Mouse (Mus musculus) bone marrow, adult 2 months (tissue): ENCODE measurements around the gene Brinp1. TPM values are rescaled to one million over a fixed set of nuclear protein-coding genes. Genes with fewer than 3 reads are reported as not detected.

Source experiments
- H3K27ac ChIP-seq: fragments of 200-500 bp; 2 replicates; pipeline ENCODE4 v1.5.1; 2012; ENCODE audit warnings: low read depth, mild to moderate bottlenecking, control low read depth, inconsistent platforms, low read length; ENCODE audit not compliant: control insufficient read depth, poor library complexity, insufficient read depth
- H3K4me1 ChIP-seq: fragments of 200-500 bp; 2 replicates; pipeline ENCODE4 v1.6.1; 2011; ENCODE audit warnings: low read length; ENCODE audit not compliant: control insufficient read depth, insufficient read depth
- H3K4me3 ChIP-seq: fragments of 200-500 bp; replicated peaks from 2 replicates; pipeline ENCODE3; 2011; ENCODE audit warnings: mild to moderate bottlenecking, low read depth, low read length, control low read depth; ENCODE audit not compliant: control insufficient read depth
- CTCF ChIP-seq: fragments of 200-500 bp; IDR thresholded peaks from 2 replicates; pipeline ENCODE4 v1.5.1; 2011; ENCODE audit warnings: low read length, control low read depth; ENCODE audit not compliant: control insufficient read depth, insufficient read depth
- POLR2A ChIP-seq: fragments of 200-500 bp; IDR thresholded peaks from 2 replicates; pipeline ENCODE4 v1.6.1; 2011; ENCODE audit warnings: low read depth, mild to moderate bottlenecking, control low read depth, low read length, borderline replicate concordance; ENCODE audit not compliant: control insufficient read depth
- WGBS: fragments of 180-500 bp; shearing (Covaris S2); methylation state at CpG from one replicate; pipeline ENCODE4 v1.1.7; 2018; 5-methylcytosine and 5-hydroxymethylcytosine counted together
- polyA plus RNA-seq: library from polyadenylated mRNA; stranded (reverse); fragments of >200 nt; gene quantifications from 2 replicates; pipeline ENCODE4 v1.2.4, GENCODE M21; 2011; ENCODE audit warnings: low replicate concordance; ENCODE audit not compliant: missing spikeins, insufficient read depth, insufficient read length

Gene Brinp1
- polyA plus RNA-seq, result not detected in 2 replicates

DNA sequence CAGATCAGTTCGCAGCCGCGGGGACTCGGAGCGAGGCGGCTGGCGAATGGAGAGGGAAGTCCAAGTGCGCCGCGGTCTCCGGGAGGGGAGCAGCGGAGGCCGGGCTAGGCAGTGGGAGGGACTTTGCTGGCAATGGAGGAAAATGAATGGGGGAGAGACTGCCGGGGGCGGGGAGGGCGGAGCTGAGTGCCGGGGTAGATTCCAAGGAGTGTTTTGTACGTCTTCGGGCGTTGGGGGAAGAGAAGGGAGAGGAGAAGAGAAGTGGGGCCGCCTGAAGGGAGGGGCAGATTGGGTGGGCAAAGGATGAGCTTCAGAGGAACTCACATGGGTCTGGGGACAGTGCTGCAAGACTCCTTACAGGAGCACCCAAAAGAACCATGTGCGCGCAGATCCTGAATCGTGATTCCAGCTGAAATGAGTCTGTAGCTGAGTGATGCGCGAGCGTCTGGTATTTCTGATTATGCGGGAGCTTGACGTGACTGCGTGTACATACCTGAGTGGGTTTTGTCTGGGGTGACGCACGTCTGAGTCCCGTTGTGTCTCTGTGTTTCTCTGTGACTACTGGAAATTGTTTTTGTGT is at the start of gene Brinp1:
Brinp1 (minus strand) TSS at position 76 of the 580 bp plus-strand sequence.
- Histone ChIP-seq H3K27ac (no peak within 1 kb of the TSS), H3K4me1 (no peaks in the 10 kb centered on the region), H3K4me3 (no peak within 1 kb of the TSS)
- WGBS, result 6% methylated on average over 33 of the region's 33 CpGs
- no peak for TF ChIP-seq CTCF
- no peak for TF ChIP-seq POLR2A

DNA sequence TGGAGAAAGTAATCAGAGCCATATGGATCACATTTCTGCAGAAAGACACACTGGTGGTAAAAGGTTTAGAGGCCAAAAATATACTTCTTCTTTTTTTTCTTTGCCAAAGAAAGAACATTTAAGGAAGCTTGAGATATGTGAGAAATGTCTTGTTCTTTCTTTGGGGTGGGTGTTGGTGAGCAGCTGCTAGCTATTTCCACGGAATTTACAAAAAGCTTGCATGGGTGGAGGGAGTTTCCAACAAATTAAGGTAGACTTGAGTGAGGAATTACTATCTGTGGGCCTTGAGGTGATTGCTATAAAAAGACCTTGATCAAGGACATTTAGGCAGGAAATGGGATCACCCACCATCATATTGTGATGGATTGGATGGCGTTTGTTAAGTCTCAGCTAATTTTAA is 3.1 kb upstream of the Brinp1 start:
- H3K27ac ChIP-seq, result no peak overlapping the region
- H3K4me3 ChIP-seq, result no peak overlapping the region
- WGBS, result 54% methylated on average over 2 of the region's 2 CpGs
- no peak for TF ChIP-seq POLR2A
- TF ChIP-seq CTCF, result no peak
- H3K4me1 ChIP-seq, result no peaks in the 10 kb centered on the region

DNA sequence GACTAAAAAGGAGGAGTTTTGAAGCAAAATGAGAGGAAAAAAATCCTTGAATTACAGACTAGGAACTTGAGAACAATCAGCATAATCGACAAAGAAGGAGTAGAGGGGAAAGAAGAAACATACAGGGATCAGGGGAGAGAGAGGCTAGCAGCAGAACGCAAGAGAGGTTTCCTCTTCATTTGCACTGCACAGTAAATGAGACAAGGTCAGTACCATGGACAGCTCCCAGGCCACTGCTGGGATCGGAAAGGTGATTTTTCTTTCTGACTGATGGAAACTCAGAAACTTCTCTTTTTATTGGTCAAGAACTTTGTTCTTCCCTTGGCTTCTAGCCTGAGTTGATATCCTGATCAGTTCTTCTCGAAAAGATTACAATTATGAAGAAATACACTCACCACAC is 1.4 kb upstream of the Brinp1 start:
- Histone ChIP-seq H3K4me3 (no peak overlapping the region), H3K27ac (no peak overlapping the region), H3K4me1 (no peaks in the 10 kb centered on the region)
- TF ChIP-seq CTCF, result no peak
- TF ChIP-seq POLR2A, result no peak
- WGBS, result 7% methylated on average over 4 of the region's 4 CpGs

DNA sequence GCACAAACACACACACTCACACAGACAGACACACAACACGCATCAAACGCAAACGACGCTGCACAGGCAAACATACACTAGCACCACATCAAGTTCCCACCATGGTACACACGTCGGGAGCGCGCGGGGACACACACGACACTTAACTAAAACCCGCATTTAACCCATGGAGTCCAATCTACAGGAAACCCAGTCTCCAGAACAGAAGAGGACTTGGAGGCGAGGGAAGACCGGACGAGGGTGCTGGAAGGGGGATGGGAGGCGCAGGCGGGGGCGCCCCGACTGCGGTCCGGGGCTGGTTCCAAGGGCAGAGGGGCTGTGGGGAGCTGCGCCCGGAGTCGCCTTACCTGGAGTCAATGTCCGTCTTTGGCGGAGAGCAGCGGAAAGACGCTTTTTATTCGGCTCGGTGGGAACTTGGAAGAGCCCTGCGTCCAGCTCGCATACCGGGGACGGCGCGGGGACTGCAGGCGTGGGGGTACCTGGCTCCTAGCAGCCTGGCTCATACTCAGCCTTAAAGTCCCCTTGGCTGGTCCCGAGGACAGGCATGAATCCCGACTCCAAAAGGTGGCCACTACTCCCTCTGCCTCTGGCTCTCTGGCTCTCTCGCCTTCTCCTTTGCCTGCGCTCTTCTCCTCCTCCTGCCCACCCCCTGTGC is 403 bp downstream of the Brinp1 start:
- TF ChIP-seq POLR2A (no peak), CTCF (no peak)
- H3K4me1 ChIP-seq, result no peaks in the 10 kb centered on the region
- H3K4me3 ChIP-seq, result no peak overlapping the region
- WGBS, result 6% methylated on average over 40 of the region's 40 CpGs
- no peak overlapping the region for H3K27ac ChIP-seq

DNA sequence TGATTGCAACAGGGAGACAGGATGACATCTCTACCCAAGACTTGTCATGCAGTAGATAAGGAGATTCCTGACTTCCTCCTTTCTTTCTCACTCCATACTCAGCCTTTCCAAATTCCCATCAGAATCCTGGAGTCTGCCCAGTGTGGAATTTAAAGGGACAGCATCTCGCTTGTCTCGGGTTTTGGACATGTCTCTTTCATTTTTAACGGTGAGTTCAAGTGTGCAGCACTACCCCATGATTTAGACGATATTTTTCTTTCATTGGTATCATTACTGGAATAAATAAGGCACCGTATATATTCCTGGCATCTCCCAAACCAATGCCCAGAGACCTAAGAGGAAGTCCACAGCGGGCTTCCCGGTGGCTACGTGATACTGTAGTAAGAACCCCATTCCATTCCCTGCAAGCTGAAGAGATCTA is 1.1 kb downstream of the Brinp1 start:
- 20% methylated on average over 8 of the region's 8 CpGs for WGBS
- H3K4me1 ChIP-seq, result no peaks in the 10 kb centered on the region
- no peak overlapping the region for H3K4me3 ChIP-seq
- TF ChIP-seq CTCF (no peak), POLR2A (no peak)
- no peak overlapping the region for H3K27ac ChIP-seq

DNA sequence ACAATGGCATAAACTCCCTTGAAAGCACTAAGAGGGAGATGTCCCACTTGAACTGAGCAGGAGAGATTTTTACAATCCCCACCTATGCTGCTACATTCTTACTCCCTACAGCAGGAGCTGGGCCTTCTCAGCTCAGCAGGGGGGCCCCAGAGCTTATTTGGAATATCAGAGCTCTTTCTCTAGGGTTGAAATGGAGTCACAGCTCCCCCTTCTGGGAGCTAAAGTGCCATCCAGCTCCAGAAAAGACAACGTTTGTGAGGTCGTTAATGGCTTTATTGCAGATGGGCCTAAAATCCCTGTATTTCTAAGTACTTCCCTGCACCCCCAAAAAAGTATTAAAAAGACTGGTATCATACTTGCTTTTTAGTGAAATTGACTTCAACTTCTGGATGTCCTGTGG is 3.6 kb downstream of the Brinp1 start:
- 11% methylated on average over 2 of the region's 2 CpGs for WGBS
- TF ChIP-seq CTCF (no peak), POLR2A (no peak)
- Histone ChIP-seq H3K4me1 (no peaks in the 10 kb centered on the region), H3K4me3 (no peak overlapping the region), H3K27ac (no peak overlapping the region)

DNA sequence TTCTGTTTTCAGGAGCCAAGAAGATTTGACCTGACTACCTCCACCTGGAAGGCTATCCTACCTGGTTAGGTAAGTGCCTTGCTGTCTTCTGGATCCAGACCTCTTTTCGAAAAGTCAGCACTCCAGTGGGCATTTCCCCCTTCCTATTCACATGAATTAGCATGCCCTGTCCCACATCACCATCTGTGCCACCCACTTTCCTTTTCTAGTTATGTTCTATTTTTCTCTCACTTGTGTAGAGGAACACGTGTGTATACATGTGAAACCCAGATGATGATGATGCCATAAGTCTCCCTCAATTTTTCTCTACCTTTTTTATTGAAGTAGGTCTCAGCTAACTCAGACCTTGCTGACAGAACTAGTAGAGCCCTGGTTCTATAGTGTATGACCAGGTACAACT is 11.3 kb downstream of the Brinp1 start:
- Histone ChIP-seq H3K4me3 (no peak overlapping the region), H3K27ac (no peak overlapping the region), H3K4me1 (no peaks in the 10 kb centered on the region)
- 68% methylated on average over 2 of the region's 2 CpGs for WGBS
- TF ChIP-seq POLR2A (no peak), CTCF (no peak)

DNA sequence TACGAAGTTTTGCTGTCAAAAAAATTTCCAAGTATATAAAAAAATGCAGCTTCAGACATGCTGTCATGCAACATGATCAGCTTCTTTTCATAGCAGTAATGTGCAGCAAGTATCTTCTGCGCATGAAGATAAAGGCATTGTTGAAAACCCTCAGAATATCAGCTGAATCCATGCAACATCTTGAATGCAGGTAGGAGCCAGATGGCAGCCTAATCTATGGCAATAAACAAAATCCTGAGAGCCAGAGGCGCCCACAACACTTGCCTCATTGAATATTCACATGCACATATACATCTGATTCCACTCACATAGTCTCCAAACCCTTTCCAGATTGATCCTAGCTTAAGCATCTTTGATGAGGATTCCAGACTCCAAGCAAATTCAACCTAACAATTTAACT is 24.2 kb downstream of the Brinp1 start:
- 64% methylated on average over 3 of the region's 3 CpGs for WGBS
- no peak overlapping the region for H3K27ac ChIP-seq
- H3K4me1 ChIP-seq, result no peaks in the 10 kb centered on the region
- no peak overlapping the region for H3K4me3 ChIP-seq
- no peak for TF ChIP-seq POLR2A
- no peak for TF ChIP-seq CTCF
